Mouse (Mus musculus) hematopoietic stem cell, adult 5-6 weeks (primary cell): ENCODE measurements around the gene Slc12a9. TPM values are rescaled to one million over a fixed set of nuclear protein-coding genes. Genes with fewer than 3 reads are reported as not detected.
"Not testable (repeated sequence)": the region's sequence is repeated elsewhere in the genome, so short reads cannot be mapped to it uniquely, and the experiment has no call there.

Experiments
- ATAC-seq, 2 experiments: fragments of 125-278 bp in 1 of 2; replicated peaks in 1 of 2; 2 replicates each; pipeline ENCODE4 v1.8.0; 2016 to 2017; ENCODE audit warnings: inconsistent platforms in 2 of 2, mild to moderate bottlenecking in 2 of 2, moderate number of reproducible peaks in 2 of 2, low read depth in 1 of 2, moderate TSS enrichment in 1 of 2; ENCODE audit not compliant: low FRiP score in 2 of 2, poor library complexity in 2 of 2, severe bottlenecking in 2 of 2, insufficient read depth in 1 of 2, low TSS enrichment in 1 of 2
- total RNA-seq: library from RNA; stranded (forward); fragments of 172-1452, 232-1000 nt; gene quantifications from 2 replicates; pipeline ENCODE4 v1.2.3, GENCODE M21; 2017

Slc12a9 gene
- total RNA-seq, 1 experiment from 2014 or later = 4.2 TPM

DNA sequence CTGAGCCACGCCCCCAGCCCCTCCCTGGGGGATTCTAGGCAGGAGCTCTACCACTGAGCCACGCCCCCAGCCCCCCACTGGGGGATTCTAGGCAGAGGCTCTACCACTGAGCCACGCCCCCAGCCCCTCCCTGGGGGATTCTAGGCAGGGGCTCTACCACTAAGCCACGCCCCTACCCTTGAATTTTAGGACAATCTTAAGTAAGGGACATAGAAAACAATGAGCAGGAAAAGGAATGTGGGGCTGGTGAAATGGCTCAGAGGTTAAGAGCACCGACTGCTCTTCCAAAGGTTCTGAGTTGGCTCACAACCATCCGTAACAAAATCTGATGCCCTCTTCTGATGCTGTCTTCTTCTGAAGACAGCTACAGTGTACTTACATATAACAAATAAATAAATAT is 49.0 kb downstream of the Slc12a9 start:
- ATAC-seq = not testable (repeated sequence)

DNA sequence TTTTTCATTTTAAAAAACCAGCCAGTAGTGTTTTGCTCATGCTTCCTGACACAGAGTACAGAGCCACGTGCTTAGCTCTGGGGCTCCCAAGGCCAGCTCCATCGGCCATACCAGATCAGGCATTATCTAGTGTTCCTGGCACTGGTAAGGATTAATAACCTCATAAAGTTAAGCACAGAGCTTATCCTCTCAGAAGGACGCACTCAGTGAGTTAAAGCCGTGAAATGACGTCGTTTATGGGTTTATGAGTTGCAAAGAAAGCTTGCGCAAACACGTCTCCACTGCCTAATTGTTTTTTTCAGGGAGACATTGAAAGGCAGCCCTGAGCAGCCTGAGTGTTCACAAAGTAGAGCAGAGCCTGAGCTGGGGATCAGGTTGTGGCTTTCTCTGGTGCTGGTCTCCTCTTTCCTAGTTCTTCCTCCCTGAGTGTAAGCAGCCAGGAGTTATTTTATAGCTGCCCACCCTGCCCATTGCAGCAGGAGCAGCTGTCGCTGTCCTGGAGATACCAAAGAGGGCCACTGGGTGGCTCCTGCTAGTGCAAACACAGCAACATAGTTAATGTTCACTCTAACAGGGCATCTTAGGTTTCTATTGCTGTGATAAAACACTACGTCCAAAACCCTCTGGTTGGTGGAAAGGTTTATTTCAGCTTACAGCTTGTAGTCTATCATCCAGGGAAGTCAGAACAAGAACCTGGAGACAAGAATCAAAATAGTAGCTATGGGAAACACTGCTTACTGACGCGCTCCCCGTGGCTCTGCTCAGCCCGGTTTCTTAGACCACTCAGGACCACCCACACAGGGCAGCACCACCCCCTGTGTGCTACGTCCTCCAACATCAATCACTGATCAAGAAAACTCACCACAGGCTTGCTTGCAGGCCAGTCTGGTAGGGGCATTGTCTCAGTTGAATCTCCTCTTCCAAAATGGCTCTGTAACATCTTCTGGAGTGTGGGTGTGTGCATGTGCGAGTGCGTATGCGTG is 55.7 kb downstream of the Slc12a9 start:
- peak; percentile 59 to 72; a peak in 2 of 4 replicates for ATAC-seq

DNA sequence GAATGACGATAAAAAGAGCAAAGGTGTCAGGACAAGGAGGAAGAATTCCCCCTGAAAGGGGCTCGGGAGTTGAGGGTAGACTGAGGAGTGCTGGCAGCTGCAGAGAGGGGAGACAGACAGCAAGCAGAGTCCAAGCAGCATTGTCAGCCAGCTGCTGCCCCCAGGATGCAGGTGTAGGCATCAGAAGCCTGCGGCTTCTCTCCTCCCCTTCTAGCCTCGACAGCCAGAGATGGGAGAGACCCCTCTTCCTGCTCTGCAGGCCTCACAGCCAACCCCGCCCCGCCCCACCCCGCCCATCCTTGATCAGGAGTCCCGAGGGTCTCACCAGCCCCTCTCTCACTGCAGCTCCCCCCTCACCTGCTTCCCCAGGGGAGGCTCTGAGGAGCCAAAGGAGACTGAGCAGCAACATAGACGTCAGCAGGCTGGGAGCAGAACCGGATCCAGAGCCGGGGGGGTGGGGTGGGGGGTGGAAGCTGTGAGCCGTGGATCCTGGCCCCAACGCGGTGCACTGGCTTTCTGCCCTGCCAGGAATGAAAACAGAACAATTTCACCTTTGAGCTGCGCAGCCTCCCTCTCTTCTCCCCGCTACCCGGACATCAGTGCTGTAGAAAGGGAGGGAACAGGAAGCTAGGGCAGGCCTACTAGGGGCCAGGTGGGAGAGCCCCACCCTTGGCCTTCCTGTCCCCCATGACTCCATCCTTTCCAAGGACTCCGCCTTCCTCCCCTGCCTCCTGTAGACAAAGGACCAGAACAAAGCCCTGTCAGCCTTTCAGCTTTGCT is 65.1 kb downstream of the Slc12a9 start:
- peak; percentile 19 to 23; a peak in 2 of 4 replicates for ATAC-seq

DNA sequence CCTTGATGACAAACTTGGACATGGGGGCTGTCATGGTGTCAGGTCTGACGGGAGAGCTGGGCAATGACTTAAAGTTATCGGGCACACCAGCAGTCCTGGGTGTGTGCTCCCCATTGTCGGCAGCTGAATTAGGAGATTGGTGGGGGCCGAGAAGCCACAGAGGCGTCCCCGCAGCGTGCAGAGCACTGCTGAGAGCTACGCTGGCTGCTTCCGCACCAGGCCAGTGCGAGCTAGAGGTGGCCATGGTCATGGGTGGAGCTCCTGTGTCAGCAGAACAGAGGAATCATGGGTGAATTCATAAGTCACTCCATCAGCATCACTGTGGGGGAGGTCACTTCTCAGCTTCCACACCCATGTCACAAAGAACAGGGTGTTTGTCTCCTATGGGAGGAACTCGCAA is 68.6 kb downstream of the Slc12a9 start:
- ATAC-seq = no peak

Other genes starting within 250 kb of the Slc12a9 start
- gene Trim56, start 217.4 kb downstream of the Slc12a9 start, total RNA-seq = 35.8 and 48.8 TPM in 2 replicates
- 0.89 TPM in 1 of 2 replicates, not detected in the other for gene Muc3, start 184.3 kb downstream of the Slc12a9 start, total RNA-seq
- 1.6 TPM in 1 of 2 replicates, not detected in the other for gene Muc3a, start 121.2 kb downstream of the Slc12a9 start, total RNA-seq
- 1.3 and 1.9 TPM in 2 replicates for gene Ache, start 46.1 kb downstream of the Slc12a9 start, total RNA-seq
- gene Ufsp1, start 39.0 kb downstream of the Slc12a9 start, total RNA-seq = 0.94 and 3.6 TPM in 2 replicates
- gene Srrt, start 25.9 kb downstream of the Slc12a9 start, total RNA-seq = 313 and 317 TPM in 2 replicates
- 17.0 and 21.4 TPM in 2 replicates for gene Trip6, start 19.2 kb downstream of the Slc12a9 start, total RNA-seq
- 1.3 and 3.7 TPM in 2 replicates for gene Ephb4, start 16.5 kb upstream of the Slc12a9 start, total RNA-seq
- 0.35 and 0.50 TPM in 2 replicates for gene Zan, start 143.5 kb upstream of the Slc12a9 start, total RNA-seq
- 22.0 and 22.1 TPM in 2 replicates for gene Pop7, start 168.9 kb upstream of the Slc12a9 start, total RNA-seq
- 13.4 and 16.3 TPM in 2 replicates for gene Gigyf1, start 185.0 kb upstream of the Slc12a9 start, total RNA-seq
- not detected in 2 replicates for gene Epo, start 199.6 kb upstream of the Slc12a9 start, total RNA-seq
- gene Gnb2, start 199.9 kb upstream of the Slc12a9 start, total RNA-seq = 147 and 171 TPM in 2 replicates
- gene Actl6b, start 219.9 kb upstream of the Slc12a9 start, total RNA-seq = not detected in 2 replicates
- 39.0 and 50.7 TPM in 2 replicates for gene Tfr2, start 236.2 kb upstream of the Slc12a9 start, total RNA-seq